Mouse (Mus musculus): Measurements from ENCODE around the gene Gm9945.

Gene Gm9945

DNA sequence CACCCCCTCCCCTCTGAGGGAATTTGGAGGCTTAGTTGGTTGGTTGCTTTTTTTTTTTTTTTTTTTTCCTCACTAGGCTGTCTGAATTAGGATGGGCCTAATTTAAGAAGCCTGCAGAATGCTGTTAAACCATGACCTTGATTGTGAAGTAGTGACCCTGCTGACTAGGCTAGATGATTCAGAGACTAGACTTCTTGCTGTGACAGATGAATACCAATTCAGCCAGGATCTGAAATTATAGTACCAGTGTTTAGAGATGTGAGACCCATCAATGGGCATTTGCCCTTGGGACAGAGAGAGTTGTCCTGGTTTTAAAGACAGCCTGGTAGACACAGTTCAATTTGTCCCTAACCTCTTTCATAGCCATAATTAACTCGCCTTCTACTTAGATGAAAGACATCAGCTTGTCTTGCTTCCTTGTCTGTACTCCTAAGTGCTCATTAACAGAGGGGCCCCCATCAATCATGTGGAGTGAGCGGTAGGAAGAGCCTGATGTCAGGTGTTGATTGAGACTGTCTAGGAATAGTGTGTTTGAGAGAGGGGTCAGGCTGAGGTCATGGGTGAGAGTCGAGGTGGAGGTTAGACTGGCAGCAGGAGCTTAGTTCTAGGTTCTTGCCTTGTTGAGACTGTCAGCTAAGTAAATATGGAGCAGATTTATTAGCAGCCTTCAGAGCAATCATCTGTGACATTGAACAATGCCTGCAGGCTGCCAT is 13.4 kb downstream of the Gm9945 start:
- DNase-seq (ENCODE audit: low read depth), result no peak

DNA sequence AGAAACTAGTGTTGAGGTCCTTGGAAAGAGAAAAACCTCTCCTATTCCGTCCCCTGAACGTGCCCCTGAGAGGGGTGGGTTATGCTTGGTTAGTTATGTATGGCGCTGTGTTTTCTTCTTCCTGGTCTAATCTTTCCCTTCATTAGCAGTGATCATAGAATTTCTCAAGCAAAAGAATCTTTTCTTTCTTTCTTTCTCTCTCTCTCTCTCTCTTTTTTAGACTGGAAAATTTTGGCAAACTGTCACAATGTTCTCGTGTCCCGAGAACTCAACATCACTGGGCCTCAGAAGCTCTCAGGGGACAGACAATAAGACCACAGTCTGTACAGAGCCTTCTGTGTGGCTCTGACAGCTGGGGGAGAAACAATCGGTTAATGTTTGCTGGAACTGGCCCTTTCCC is 15.5 kb downstream of the Gm9945 start:
- no peak for DNase-seq (ENCODE audit: low read depth)

DNA sequence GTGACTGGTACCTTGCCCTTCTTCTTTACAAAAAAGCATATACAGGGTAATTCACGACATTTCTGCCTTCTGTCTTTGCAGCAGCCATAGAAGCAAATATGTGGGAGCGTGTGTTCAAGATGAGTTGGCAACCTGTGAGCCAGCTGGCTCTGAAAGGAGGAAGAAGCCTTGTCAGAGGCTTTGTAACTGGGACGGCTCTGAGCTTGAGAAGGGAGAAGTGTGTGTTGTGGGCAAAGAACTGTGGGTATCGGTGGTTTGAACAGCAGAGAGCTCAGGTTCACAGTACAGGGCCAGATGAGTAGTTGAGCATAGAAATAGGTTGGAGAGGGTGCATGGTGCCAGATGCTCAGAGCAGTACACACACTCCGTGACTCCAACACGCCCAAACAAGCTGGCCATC is 17.0 kb downstream of the Gm9945 start:
- no peak for DNase-seq (ENCODE audit: low read depth)

- no peak for DNase-seq (ENCODE audit: low read depth)
These were observed 20.6 kb downstream of the Gm9945 start for GRCm38 (mm10) chr11:53500569-53500968.

- peak; percentile 67 for DNase-seq (ENCODE audit: low read depth)
These were observed 22.2 kb downstream of the Gm9945 start for GRCm38 (mm10) chr11:53502039-53502765.

GRCm38 (mm10) chr11:53503738-53504137 is 23.8 kb downstream of the Gm9945 start:
- DNase-seq (ENCODE audit: low read depth), result peak; percentile 90

DNA sequence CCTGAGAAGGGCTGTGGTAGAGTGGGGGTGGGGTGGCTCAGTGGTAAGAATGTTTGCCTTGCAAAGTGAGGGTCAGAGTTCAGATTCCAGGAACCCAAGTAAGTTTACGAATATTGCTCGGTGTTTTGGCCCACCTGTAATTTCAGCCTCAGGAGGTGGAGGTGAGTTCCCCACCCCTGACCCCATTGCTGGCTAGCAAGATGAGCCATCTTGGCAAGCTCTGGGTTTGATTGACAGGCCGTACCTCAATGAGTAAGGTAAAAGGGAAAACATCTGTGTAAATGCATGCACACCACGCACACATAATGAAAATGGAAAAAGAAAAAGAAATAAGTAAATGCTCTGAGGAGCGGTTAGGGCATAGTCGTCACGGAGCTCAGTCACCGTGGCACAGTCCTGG is 24.4 kb downstream of the Gm9945 start:
- DNase-seq (ENCODE audit: low read depth), result no peak

GRCm38 (mm10) chr11:53505026-53505663 is 25.2 kb downstream of the Gm9945 start:
- DNase-seq (ENCODE audit: low read depth), result no peak

- no peak for DNase-seq (ENCODE audit: low read depth)
These were observed 27.3 kb downstream of the Gm9945 start for GRCm38 (mm10) chr11:53507098-53507805.

DNA sequence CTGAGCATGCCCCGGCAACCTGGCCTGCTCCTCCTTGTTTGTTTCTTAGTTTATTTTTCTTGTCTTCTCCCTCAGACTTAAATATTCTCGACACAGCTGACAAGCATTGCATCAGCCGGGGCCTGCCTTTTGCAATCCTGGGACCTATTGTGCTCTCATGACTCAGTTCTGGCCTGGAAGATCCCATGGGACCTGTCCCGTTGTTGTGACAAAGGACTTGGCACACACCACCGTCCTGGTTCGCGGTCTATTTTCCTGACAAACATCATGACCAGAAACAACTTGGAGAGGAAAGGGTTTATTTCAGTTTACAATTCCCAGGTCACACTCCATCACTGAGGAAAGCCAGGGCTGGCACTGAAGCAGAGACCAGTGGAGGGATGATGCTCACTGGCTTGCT is 28.2 kb downstream of the Gm9945 start:
- no peak for DNase-seq (ENCODE audit: low read depth)

- DNase-seq (ENCODE audit: low read depth), result no peak
These were observed 28.6 kb downstream of the Gm9945 start for GRCm38 (mm10) chr11:53508591-53508990.

- no peak for DNase-seq (ENCODE audit: low read depth)
These were observed 30.4 kb downstream of the Gm9945 start for GRCm38 (mm10) chr11:53510351-53510750.

DNA sequence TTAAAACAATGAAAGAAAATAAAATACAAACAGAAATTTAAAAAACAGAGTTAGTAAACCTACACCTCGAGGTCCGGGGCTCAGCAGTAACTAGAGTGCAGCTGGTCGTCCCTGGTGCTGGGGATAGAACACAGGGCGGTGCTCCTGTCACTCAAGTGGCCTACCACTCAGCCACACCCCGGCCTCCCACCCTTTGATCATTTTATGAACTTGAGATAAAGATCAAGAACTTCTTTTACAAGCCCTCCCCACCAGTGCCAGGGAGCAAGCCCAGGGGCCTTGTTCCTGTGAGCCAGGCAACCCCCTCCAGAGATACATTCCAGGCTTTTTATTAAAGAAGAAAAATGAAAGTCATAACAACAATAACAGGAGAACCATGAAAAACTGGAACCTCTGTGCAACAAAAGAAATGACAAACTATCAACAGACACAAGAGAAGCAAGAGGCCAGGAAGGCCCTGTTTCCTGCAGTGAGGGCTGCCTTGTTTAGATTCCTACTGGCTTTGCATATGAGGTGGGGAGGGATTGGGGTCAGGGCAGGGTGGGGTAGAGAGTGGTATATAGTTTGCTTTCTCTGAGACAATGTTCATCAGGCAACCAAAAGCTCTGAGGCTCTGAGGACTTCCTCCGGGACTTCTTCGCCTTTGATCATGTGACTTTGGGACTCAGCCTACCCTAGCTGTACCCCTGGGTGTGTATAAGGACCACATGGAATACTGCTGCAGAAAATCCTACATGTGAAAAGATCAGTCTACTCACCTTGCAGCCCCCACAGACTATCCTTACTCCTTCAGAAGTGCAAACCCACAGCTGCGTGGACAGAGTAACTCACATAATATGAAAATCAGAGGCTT is 37.0 kb downstream of the Gm9945 start:
- DNase-seq (ENCODE audit: low read depth), result peak; percentile 77

GRCm38 (mm10) chr11:53518759-53519158 is 38.8 kb downstream of the Gm9945 start:
- peak; percentile 48 for DNase-seq (ENCODE audit: low read depth)

DNA sequence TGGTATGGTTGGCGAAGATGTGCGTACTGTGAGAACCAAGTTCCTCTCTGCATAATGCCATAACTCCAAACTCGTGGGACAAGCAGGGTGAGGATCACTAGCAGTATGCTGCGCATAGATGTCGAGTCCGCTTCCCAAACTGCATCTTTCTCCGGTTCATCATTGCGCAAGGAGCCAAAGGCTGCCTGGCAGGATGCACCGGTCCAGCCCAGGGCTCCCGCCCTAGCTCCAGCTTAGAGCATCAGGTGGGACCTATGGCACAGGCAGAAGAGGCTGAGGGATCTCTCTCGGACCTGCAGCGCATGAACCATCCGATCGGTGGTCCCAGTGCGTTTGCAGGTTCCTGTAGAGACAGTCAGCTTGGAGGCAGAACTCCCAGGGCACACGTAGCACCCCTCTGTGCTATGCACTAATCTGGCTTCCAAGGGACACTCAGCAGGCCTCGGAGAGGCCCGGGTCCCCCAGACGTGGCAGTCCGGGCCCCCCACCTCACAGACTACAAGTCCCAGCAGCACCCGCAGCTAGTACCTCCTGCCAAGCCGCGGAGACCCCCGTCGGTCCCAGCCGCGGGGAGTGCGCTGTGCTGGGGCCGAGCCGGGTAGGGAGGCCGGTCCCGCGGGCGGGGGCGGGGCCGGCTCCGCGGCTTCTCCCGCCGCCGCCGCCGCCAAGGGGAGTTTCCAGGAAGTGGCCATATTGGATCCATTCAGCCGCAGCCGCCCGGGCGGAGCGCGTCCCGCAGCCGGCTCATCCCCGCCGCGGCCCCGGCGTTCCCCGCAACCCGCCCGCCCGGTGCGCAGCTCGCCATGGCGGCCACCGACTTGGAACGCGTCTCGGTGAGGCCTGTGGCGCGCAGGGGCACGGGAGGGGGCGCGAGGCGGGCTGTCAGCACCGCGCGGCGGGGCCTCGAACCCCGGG is 39.5 kb downstream of the Gm9945 start, which contains the start of gene Sept8:
Gene Sept8 (plus strand): TSS at position 51 of the 915 bp plus-strand sequence.
- DNase-seq (ENCODE audit: low read depth), result peak; percentile 26

- DNase-seq (ENCODE audit: low read depth), result peak; percentile 73
These were observed 40.4 kb downstream of the Gm9945 start for GRCm38 (mm10) chr11:53520122-53520978.

DNA sequence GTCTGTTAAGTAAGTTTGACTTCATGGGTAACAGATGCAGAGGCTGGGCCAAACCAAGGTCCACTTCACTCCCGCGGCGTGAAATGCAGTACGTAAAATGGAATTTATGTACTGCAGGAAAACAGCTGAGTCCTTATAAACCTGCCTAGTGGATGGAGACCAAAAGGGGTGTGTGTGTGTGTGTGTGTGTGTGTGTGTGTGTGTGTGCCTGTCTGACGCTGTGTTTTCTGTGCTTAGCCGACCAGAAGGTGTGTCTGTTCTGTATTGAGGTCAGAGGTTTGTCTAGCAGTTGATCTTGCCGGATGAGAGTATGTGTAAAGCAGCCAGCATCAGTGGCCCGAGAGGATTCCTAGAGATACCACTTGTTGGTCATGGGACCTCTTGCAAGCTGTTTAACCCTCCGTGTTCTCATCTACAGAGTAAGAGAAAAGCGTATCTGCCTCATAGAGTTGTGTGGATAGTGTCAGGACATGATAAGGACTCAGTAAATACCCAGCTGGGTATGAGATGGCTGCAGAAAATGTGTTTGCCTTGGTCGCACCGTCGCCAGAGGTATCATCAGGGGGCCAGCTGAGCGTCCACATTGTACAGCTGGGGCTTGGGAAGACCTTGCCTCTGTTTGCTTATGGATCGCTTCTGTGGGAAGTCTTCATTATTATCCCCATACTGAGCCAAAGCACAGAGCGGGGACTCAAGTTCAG is 41.3 kb downstream of the Gm9945 start:
- peak; percentile 29 for DNase-seq (ENCODE audit: low read depth)

- no peak for DNase-seq (ENCODE audit: low read depth)
These were observed 41.8 kb downstream of the Gm9945 start for GRCm38 (mm10) chr11:53521821-53522131.

GRCm38 (mm10) chr11:53522362-53522761 is 42.4 kb downstream of the Gm9945 start:
- no peak for DNase-seq (ENCODE audit: low read depth)
